Mouse (Mus musculus) bone marrow, adult 2 months (tissue): ENCODE measurements around the gene Rarb.

Source experiments
- CTCF ChIP-seq: fragments of 200-500 bp; IDR thresholded peaks from 2 replicates; pipeline ENCODE4 v1.5.1; 2011; ENCODE audit warnings: low read length, control low read depth; ENCODE audit not compliant: control insufficient read depth, insufficient read depth
- POLR2A ChIP-seq: fragments of 200-500 bp; IDR thresholded peaks from 2 replicates; pipeline ENCODE4 v1.6.1; 2011; ENCODE audit warnings: low read depth, mild to moderate bottlenecking, control low read depth, low read length, borderline replicate concordance; ENCODE audit not compliant: control insufficient read depth

- TF ChIP-seq CTCF (no peak), POLR2A (no peak)
These were observed 259.4 kb downstream of the Rarb start for GRCm38 (mm10) chr14:16559294-16560217.
